Mouse (Mus musculus) cerebellum, postnatal 25 days (tissue): Measurements from ENCODE around the gene Hsfy2.

Experiments used
- DNase-seq, 2 experiments: peaks; one replicate each; pipeline ENCODE4 v3.0.0; 2021; ENCODE audit warnings: mixed read lengths in 2 of 2

Gene Hsfy2

GRCm38 (mm10) chr1:56637335-56637734 lies at the start of gene Hsfy2:
Gene Hsfy2, minus strand, starts transcription at chr1:56637435.
- no peak for DNase-seq

GRCm38 (mm10) chr1:56685053-56685557 lies 47.9 kb upstream of the Hsfy2 start:
- no peak for DNase-seq

- no peak for DNase-seq
Measured at GRCm38 (mm10) chr1:56684512-56684911, 47.3 kb upstream of the Hsfy2 start.

GRCm38 (mm10) chr1:56681258-56681657 lies 44.0 kb upstream of the Hsfy2 start:
- no peak for DNase-seq

- DNase-seq = no peak
Measured at GRCm38 (mm10) chr1:56675253-56675652, 38.0 kb upstream of the Hsfy2 start.

GRCm38 (mm10) chr1:56674601-56675000 lies 37.4 kb upstream of the Hsfy2 start:
- no peak for DNase-seq

- peak; percentile 36 to 51 for DNase-seq
Measured at GRCm38 (mm10) chr1:56671241-56671945, 34.2 kb upstream of the Hsfy2 start.

- DNase-seq = peak; percentile 52 to 66
Measured at GRCm38 (mm10) chr1:56670509-56670908, 33.3 kb upstream of the Hsfy2 start.

- DNase-seq = no peak
Measured at GRCm38 (mm10) chr1:56664606-56665005, 27.4 kb upstream of the Hsfy2 start.

GRCm38 (mm10) chr1:56626824-56627223 lies 10.4 kb downstream of the Hsfy2 start:
- peak; percentile 72 to 81 for DNase-seq

- DNase-seq = no peak
Measured at GRCm38 (mm10) chr1:56624304-56624703, 12.9 kb downstream of the Hsfy2 start.

- no peak for DNase-seq
Measured at GRCm38 (mm10) chr1:56612384-56612783, 24.9 kb downstream of the Hsfy2 start.
